Mouse (Mus musculus): ENCODE results near the gene Txn1. TPM values are rescaled to one million over a fixed set of nuclear protein-coding genes. Genes with fewer than 3 reads are reported as not detected.

The Txn1 gene
- polyA plus RNA-seq (2012; fragmentation: generic; extraction: Trizol) = 381 TPM

- H3K36me3 ChIP-seq (ENCODE audit: control insufficient read depth, insufficient read depth) = peaks cover 8% of the 10 kb centered on the region
- peak within 1 kb of the TSS; percentile 86 for H3K4me3 ChIP-seq
- peak within 1 kb of the TSS; percentile 99 for H3K4me2 ChIP-seq (ENCODE audit: low read depth)
- no peaks in the 10 kb centered on the region for H3K27me3 ChIP-seq (ENCODE audit: control insufficient read depth, insufficient read depth, insufficient read length)
- TF ChIP-seq REST (IDR thresholded peaks at IDR 0.05; ENCODE audit: insufficient read depth, insufficient read length) (no peak), TCF12 (IDR thresholded peaks at IDR 0.05; ENCODE audit: insufficient read depth, poor library complexity, severe bottlenecking) (no peak), TCF3 (IDR thresholded peaks at IDR 0.05; ENCODE audit: insufficient read length, low read depth) (no peak), MAX (IDR thresholded peaks at IDR 0.05; ENCODE audit: low read depth) (no peak), MYOD1 (IDR thresholded peaks at IDR 0.05; ENCODE audit: control insufficient read depth in 1 of 3, insufficient read length in 2 of 3, low read depth in 2 of 3) (no peak), POLR2A (IDR thresholded peaks at IDR 0.05; ENCODE audit: insufficient read length, low read depth) (peak; percentile 92), POLR2AphosphoS2 (IDR thresholded peaks at IDR 0.05; ENCODE audit: insufficient read length, low read depth) (peak; percentile 93), E2F4 (IDR thresholded peaks at IDR 0.05; ENCODE audit: insufficient read depth) (peak; percentile 36), SRF (IDR thresholded peaks at IDR 0.05; ENCODE audit: control insufficient read depth, insufficient read length, low read depth) (no peak)
- peak within 1 kb of the TSS; percentile 64 for H3ac ChIP-seq (ENCODE audit: control insufficient read depth, insufficient read length)
- peaks cover 45% of the 10 kb centered on the region for H3K79me2 ChIP-seq (ENCODE audit: control insufficient read depth, insufficient read depth)
These were observed at the start of gene Txn1 for GRCm38 (mm10) chr4:57956029-57956960. Gene Txn1, minus strand, starts transcription at chr4:57956411.

- Histone ChIP-seq H3K4me2 (ENCODE audit: low read depth) (no peak overlapping the region), H3K36me3 (ENCODE audit: control insufficient read depth, insufficient read depth) (no peaks in the 10 kb centered on the region), H3K79me2 (ENCODE audit: control insufficient read depth, insufficient read depth) (no peaks in the 10 kb centered on the region), H3K27me3 (ENCODE audit: control insufficient read depth, insufficient read depth, insufficient read length) (peaks cover 5% of the 10 kb centered on the region), H3ac (ENCODE audit: control insufficient read depth, insufficient read length) (no peak overlapping the region), H3K4me3 (no peak overlapping the region)
- TF ChIP-seq POLR2AphosphoS2 (IDR thresholded peaks at IDR 0.05; ENCODE audit: insufficient read length, low read depth) = no peak
- TF ChIP-seq REST (IDR thresholded peaks at IDR 0.05; ENCODE audit: insufficient read depth, insufficient read length) = no peak
- TF ChIP-seq E2F4 (IDR thresholded peaks at IDR 0.05; ENCODE audit: insufficient read depth) = no peak
- TF ChIP-seq USF1 (IDR thresholded peaks at IDR 0.05; ENCODE audit: low read depth) = no peak
- no peak for TF ChIP-seq MYOG (IDR thresholded peaks at IDR 0.05; ENCODE audit: control insufficient read depth in 1 of 3, insufficient read depth in 1 of 3, insufficient read length in 2 of 3, low read depth in 2 of 3)
- TF ChIP-seq CEBPB (IDR thresholded peaks at IDR 0.05; ENCODE audit: insufficient read depth, poor library complexity, severe bottlenecking) = no peak
- no peak for TF ChIP-seq MYOD1 (IDR thresholded peaks at IDR 0.05; ENCODE audit: control insufficient read depth in 1 of 3, insufficient read length in 2 of 3, low read depth in 2 of 3)
- no peak for TF ChIP-seq SRF (IDR thresholded peaks at IDR 0.05; ENCODE audit: control insufficient read depth, insufficient read length, low read depth)
- no peak for TF ChIP-seq TCF3 (IDR thresholded peaks at IDR 0.05; ENCODE audit: insufficient read length, low read depth)
- TF ChIP-seq POLR2A (IDR thresholded peaks at IDR 0.05; ENCODE audit: insufficient read length, low read depth) = no peak
- TF ChIP-seq MAX (IDR thresholded peaks at IDR 0.05; ENCODE audit: low read depth) = no peak
- TF ChIP-seq TCF12 (IDR thresholded peaks at IDR 0.05; ENCODE audit: insufficient read depth, poor library complexity, severe bottlenecking) = no peak
These were observed 47.3 kb upstream of the Txn1 start for GRCm38 (mm10) chr4:58003501-58003900.

- H3ac ChIP-seq (ENCODE audit: control insufficient read depth, insufficient read length) = no peak overlapping the region
- no peak overlapping the region for H3K4me3 ChIP-seq
- H3K27me3 ChIP-seq (ENCODE audit: control insufficient read depth, insufficient read depth, insufficient read length) = no peaks in the 10 kb centered on the region
- H3K79me2 ChIP-seq (ENCODE audit: control insufficient read depth, insufficient read depth) = no peaks in the 10 kb centered on the region
- no peak for TF ChIP-seq TCF3 (IDR thresholded peaks at IDR 0.05; ENCODE audit: insufficient read length, low read depth)
- TF ChIP-seq MYOD1 (IDR thresholded peaks at IDR 0.05; ENCODE audit: control insufficient read depth in 1 of 3, insufficient read length in 2 of 3, low read depth in 2 of 3) = no peak
- TF ChIP-seq USF1 (IDR thresholded peaks at IDR 0.05; ENCODE audit: low read depth) = no peak
- TF ChIP-seq TCF12 (IDR thresholded peaks at IDR 0.05; ENCODE audit: insufficient read depth, poor library complexity, severe bottlenecking) = no peak
- no peak for TF ChIP-seq CEBPB (IDR thresholded peaks at IDR 0.05; ENCODE audit: insufficient read depth, poor library complexity, severe bottlenecking)
- TF ChIP-seq SRF (IDR thresholded peaks at IDR 0.05; ENCODE audit: control insufficient read depth, insufficient read length, low read depth) = no peak
- H3K36me3 ChIP-seq (ENCODE audit: control insufficient read depth, insufficient read depth) = no peaks in the 10 kb centered on the region
- no peak overlapping the region for H3K4me2 ChIP-seq (ENCODE audit: low read depth)
These were observed 35.2 kb upstream of the Txn1 start for GRCm38 (mm10) chr4:57991425-57991824.

GRCm38 (mm10) chr4:57974400-57975117 is 18.3 kb upstream of the Txn1 start:
- no peaks in the 10 kb centered on the region for H3K36me3 ChIP-seq (ENCODE audit: control insufficient read depth, insufficient read depth)
- H3K4me3 ChIP-seq = no peak overlapping the region
- H3K4me2 ChIP-seq (ENCODE audit: low read depth) = no peak overlapping the region
- no peak overlapping the region for H3ac ChIP-seq (ENCODE audit: control insufficient read depth, insufficient read length)
- TF ChIP-seq USF1 (IDR thresholded peaks at IDR 0.05; ENCODE audit: low read depth) (no peak), POLR2A (IDR thresholded peaks at IDR 0.05; ENCODE audit: insufficient read length, low read depth) (no peak), MAX (IDR thresholded peaks at IDR 0.05; ENCODE audit: low read depth) (no peak), TCF12 (IDR thresholded peaks at IDR 0.05; ENCODE audit: insufficient read depth, poor library complexity, severe bottlenecking) (no peak), TCF3 (IDR thresholded peaks at IDR 0.05; ENCODE audit: insufficient read length, low read depth) (no peak), MYOG (IDR thresholded peaks at IDR 0.05; ENCODE audit: control insufficient read depth in 1 of 3, insufficient read depth in 1 of 3, insufficient read length in 2 of 3, low read depth in 2 of 3) (no peak), E2F4 (IDR thresholded peaks at IDR 0.05; ENCODE audit: insufficient read depth) (no peak), SRF (IDR thresholded peaks at IDR 0.05; ENCODE audit: control insufficient read depth, insufficient read length, low read depth) (no peak), REST (IDR thresholded peaks at IDR 0.05; ENCODE audit: insufficient read depth, insufficient read length) (no peak)
- H3K27me3 ChIP-seq (ENCODE audit: control insufficient read depth, insufficient read depth, insufficient read length) = no peaks in the 10 kb centered on the region
- no peaks in the 10 kb centered on the region for H3K79me2 ChIP-seq (ENCODE audit: control insufficient read depth, insufficient read depth)
